In the genomic region with DNA sequence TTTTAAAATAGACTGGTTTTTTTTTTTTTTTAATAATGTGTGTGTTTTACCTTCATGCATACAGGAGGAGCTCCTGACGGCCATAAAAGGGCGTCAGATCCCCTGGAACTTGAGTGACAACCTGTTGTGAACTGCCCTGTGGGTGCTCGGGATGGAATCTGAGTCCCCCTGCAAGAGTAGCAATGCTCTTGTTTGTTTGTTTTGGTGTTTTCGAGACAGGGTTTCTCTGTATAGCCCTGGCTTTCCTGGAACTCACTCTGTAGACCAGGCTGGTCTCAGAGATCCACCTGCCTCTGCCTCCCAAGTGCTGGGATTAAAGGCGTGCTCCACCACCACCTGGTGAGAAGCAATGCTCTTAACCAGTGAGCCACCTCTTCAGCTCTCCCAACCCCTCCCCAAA, we compare ENCODE assay signal across 8 mouse cellular contexts. TPM values are rescaled to one million over a fixed set of nuclear protein-coding genes. Genes with fewer than 3 reads are reported as not detected.
DNase-seq lines count a peak whose midpoint lies in the region; ATAC-seq and TF ChIP-seq lines count a peak whose summit lies in the region.

No protein-coding gene starts in this region.

- H3K9me3 ChIP-seq in neural tube, embryonic 11.5 days (ENCODE audit: control insufficient read depth, low read length) = no peaks in the 10 kb centered on the region
- no peaks in the 10 kb centered on the region for H3K9me3 ChIP-seq in liver, embryonic 12.5 days (replicated peaks)

- no peaks in the 10 kb centered on the region for H3K36me3 ChIP-seq in neural tube, embryonic 11.5 days (ENCODE audit: control insufficient read depth, insufficient read depth, low read length)
- 0 out of 2 replicates have a peak, but pooled peaks cover 6% of the 10 kb centered on the region for H3K36me3 ChIP-seq in liver, embryonic 12.5 days

- no peak for ATAC-seq in neural tube, embryonic 11.5 days (ENCODE audit: insufficient read depth, low FRiP score, low TSS enrichment)
- no peak for ATAC-seq in liver, embryonic 12.5 days

- peak overlapping the region; percentile 49 for H3K27ac ChIP-seq in cerebellum, adult 2 months (ENCODE audit: insufficient read depth, low read length)
- H3K27ac ChIP-seq in neural tube, embryonic 11.5 days (ENCODE audit: low read depth, low read length) = no peak overlapping the region
- peak overlapping the region; percentile 49; the same call in 1 of the 2 replicates for H3K27ac ChIP-seq in liver, embryonic 12.5 days

- peaks cover 21% of the 10 kb centered on the region for H3K4me1 ChIP-seq in cerebellum, adult 2 months (ENCODE audit: control insufficient read depth, insufficient read depth, low read length)
- H3K4me1 ChIP-seq in neural tube, embryonic 11.5 days (ENCODE audit: control insufficient read depth, insufficient read depth, low read length) = peaks cover 8% of the 10 kb centered on the region; the same call in 1 of the 2 replicates
- H3K4me1 ChIP-seq in liver, embryonic 12.5 days = peaks cover 33% of the 10 kb centered on the region

- peak overlapping the region; percentile 50; the same call in 1 of the 2 replicates for H3K4me2 ChIP-seq in neural tube, embryonic 11.5 days (ENCODE audit: low read depth)
- peak overlapping the region; percentile 79 for H3K4me2 ChIP-seq in liver, embryonic 12.5 days

- H3K9ac ChIP-seq in neural tube, embryonic 11.5 days (ENCODE audit: low read length) = no peak overlapping the region
- H3K9ac ChIP-seq in liver, embryonic 12.5 days = peak overlapping the region; percentile 72

- H3K4me3 ChIP-seq in cerebellum, adult 2 months (replicated peaks; ENCODE audit: insufficient read depth, low read depth, low read length) = no peak overlapping the region
- peak overlapping the region; percentile 31; the same call in 1 of the 2 replicates for H3K4me3 ChIP-seq in neural tube, embryonic 11.5 days (ENCODE audit: low read depth, low read length)
- peak overlapping the region; percentile 57 for H3K4me3 ChIP-seq in liver, embryonic 12.5 days

- DNase-seq in cerebellum, adult 2 months = no peak
- DNase-seq in cerebellum, postnatal 4 days (ENCODE audit: low spot score in 2 of 2) = no peak
- no peak for DNase-seq in neural tube, embryonic 11.5 days (ENCODE audit: low spot score)
- no peak for DNase-seq in neural tube, embryonic 10.5 days (ENCODE audit: extremely low spot score, low spot score)
- no peak for DNase-seq in urinary bladder, postnatal 14 days (ENCODE audit: low spot score)
- DNase-seq in urinary bladder, adult 2 months (ENCODE audit: low spot score) = no peak
- no peak for DNase-seq in left cerebral cortex, adult 11 months (ENCODE audit: low spot score)

- no peaks in the 10 kb centered on the region for H3K27me3 ChIP-seq in cerebellum, adult 2 months (ENCODE audit: control insufficient read depth, insufficient read depth, low read length)
- H3K27me3 ChIP-seq in neural tube, embryonic 11.5 days (ENCODE audit: control insufficient read depth, insufficient read depth, low read length) = peaks cover 11% of the 10 kb centered on the region
- 0 out of 2 replicates have a peak, but pooled peaks cover 7% of the 10 kb centered on the region for H3K27me3 ChIP-seq in liver, embryonic 12.5 days (replicated peaks)

- WGBS in cerebellum, adult 2 months = 53% methylated on average over 5 of the region's 5 CpGs
- WGBS in neural tube, embryonic 11.5 days = 69% methylated on average over 5 of the region's 5 CpGs
- WGBS in liver, embryonic 12.5 days (ENCODE audit: insufficient replicate concordance) = 58% methylated on average over 5 of the region's 5 CpGs

- no peak for TF ChIP-seq CTCF in cerebellum, adult 2 months (IDR thresholded peaks at IDR 0.05; ENCODE audit: borderline replicate concordance, insufficient read depth, low read depth, low read length)

- no peak for TF ChIP-seq POLR2A in cerebellum, adult 2 months (IDR thresholded peaks at IDR 0.05; ENCODE audit: borderline replicate concordance, insufficient read depth, low read length)

RNA-seq across cellular contexts. Expression of gene Sirt4, which starts 0.5 kb away (rescaled TPM):
- polyA plus RNA-seq in cerebellum, adult 2 months (2012; rRNA removed) = 114 and 122 TPM in 2 replicates
- 15.5 and 23.5 TPM in 2 replicates for polyA plus RNA-seq in neural tube, embryonic 11.5 days (2014; fragmentation: Nextera tagmentation; extraction: Ambion mirVana)
- 6.3 and 7.5 TPM in 2 replicates for polyA plus RNA-seq in liver, embryonic 12.5 days (2016; fragmentation: Nextera tagmentation; extraction: Ambion mirVana)
- polyA plus RNA-seq in urinary bladder, adult 2 months (2012; rRNA removed) = 56.1 and 75.8 TPM in 2 replicates

RNA-seq across cellular contexts. Expression of gene Pla2g1b, which starts 18.9 kb away (rescaled TPM):
- polyA plus RNA-seq in cerebellum, adult 2 months (2012; rRNA removed) = not detected in 2 replicates
- not detected in 2 replicates for polyA plus RNA-seq in neural tube, embryonic 11.5 days (2014; fragmentation: Nextera tagmentation; extraction: Ambion mirVana)
- polyA plus RNA-seq in liver, embryonic 12.5 days (2016; fragmentation: Nextera tagmentation; extraction: Ambion mirVana) = 0.42 and 0.69 TPM in 2 replicates
- not detected in 2 replicates for polyA plus RNA-seq in urinary bladder, adult 2 months (2012; rRNA removed)

RNA-seq across cellular contexts. Expression of gene Pxn, which starts 21.5 kb away (rescaled TPM):
- 194 and 240 TPM in 2 replicates for polyA plus RNA-seq in cerebellum, adult 2 months (2012; rRNA removed)
- 13.3 and 13.7 TPM in 2 replicates for polyA plus RNA-seq in neural tube, embryonic 11.5 days (2014; fragmentation: Nextera tagmentation; extraction: Ambion mirVana)
- 17.4 and 20.1 TPM in 2 replicates for polyA plus RNA-seq in liver, embryonic 12.5 days (2016; fragmentation: Nextera tagmentation; extraction: Ambion mirVana)
- polyA plus RNA-seq in urinary bladder, adult 2 months (2012; rRNA removed) = 68.7 and 73.4 TPM in 2 replicates

RNA-seq across cellular contexts. Expression of gene Msi1, which starts 55.6 kb away (rescaled TPM):
- 56.5 and 60.4 TPM in 2 replicates for polyA plus RNA-seq in cerebellum, adult 2 months (2012; rRNA removed)
- 138 and 147 TPM in 2 replicates for polyA plus RNA-seq in neural tube, embryonic 11.5 days (2014; fragmentation: Nextera tagmentation; extraction: Ambion mirVana)
- 2.5 and 2.7 TPM in 2 replicates for polyA plus RNA-seq in liver, embryonic 12.5 days (2016; fragmentation: Nextera tagmentation; extraction: Ambion mirVana)
- polyA plus RNA-seq in urinary bladder, adult 2 months (2012; rRNA removed) = 1.7 and 3.0 TPM in 2 replicates
